Mouse (Mus musculus) kidney, postnatal 0 days (tissue): ENCODE results near the gene Srsf2. TPM values are rescaled to one million over a fixed set of nuclear protein-coding genes. Genes with fewer than 3 reads are reported as not detected.

ENCODE experiments used
- ATAC-seq: fragments of 200-750 bp; cut with Nextera tagmentation; replicated peaks from 2 replicates; pipeline ENCODE4 v1.8.0; 2017; ENCODE audit warnings: low read depth, moderate number of reproducible peaks, moderate TSS enrichment, moderate library complexity; ENCODE audit not compliant: low FRiP score
- DNase-seq: peaks from one replicate; pipeline ENCODE4 v3.0.0-alpha.2; 2016; ENCODE audit warnings: low spot score
- H3K27ac ChIP-seq: fragments of 300-500 bp; sonication (generic); 2 replicates; pipeline ENCODE4 v1.5.1; 2014; ENCODE audit warnings: mild to moderate bottlenecking
- H3K27me3 ChIP-seq: fragments of 300-500 bp; sonication (generic); 2 replicates; pipeline ENCODE4 v1.6.1; 2014; ENCODE audit warnings: low read length, mixed read lengths; ENCODE audit not compliant: insufficient read depth
- H3K36me3 ChIP-seq: fragments of 300-500 bp; sonication (generic); 2 replicates; pipeline ENCODE4 v1.6.1; 2014; ENCODE audit warnings: low read length, mixed read lengths; ENCODE audit not compliant: insufficient read depth
- H3K4me1 ChIP-seq: fragments of 300-500 bp; sonication (generic); replicated peaks from 2 replicates; pipeline ENCODE4 v1.6.1; 2014; ENCODE audit warnings: antibody characterized with exemption, low read length, mixed read lengths; ENCODE audit not compliant: insufficient read depth
- H3K4me2 ChIP-seq: fragments of 300-500 bp; sonication (generic); 2 replicates; pipeline ENCODE4 v1.6.1; 2014; ENCODE audit warnings: mild to moderate bottlenecking, low read length, moderate library complexity, mixed read lengths
- H3K4me3 ChIP-seq: fragments of 300-500 bp; sonication (generic); replicated peaks from 2 replicates; pipeline ENCODE4 v1.5.1; 2014; ENCODE audit warnings: low read depth, low read length
- H3K9ac ChIP-seq: fragments of 300-500 bp; sonication (generic); 2 replicates; pipeline ENCODE4 v1.6.1; 2014; ENCODE audit warnings: low read depth, low read length
- H3K9me3 ChIP-seq: fragments of 300-500 bp; sonication (generic); replicated peaks from 2 replicates; pipeline ENCODE4 v1.6.1; 2016; ENCODE audit warnings: low read length, inconsistent platforms, mixed read lengths
- CTCF ChIP-seq: IDR thresholded peaks from 2 replicates; pipeline ENCODE4 v1.5.1; 2016; ENCODE audit warnings: antibody characterized with exemption, low read depth, mild to moderate bottlenecking, moderate library complexity
- WGBS: fragments of 180-500 bp; shearing (Covaris S2); extraction: QIAGEN DNeasy Blood & Tissue Kit; methylation state at CpG from one replicate; pipeline ENCODE4 v1.1.7; 2014; 5-methylcytosine and 5-hydroxymethylcytosine counted together
- polyA plus RNA-seq: library from polyadenylated mRNA; unstranded; fragments of >200 nt; fragmentation: Nextera tagmentation; extraction: Ambion mirVana; gene quantifications from 2 replicates; pipeline ENCODE4 v1.2.1, GENCODE M21; 2015

Srsf2 gene
- polyA plus RNA-seq, 1 experiment from 2014 or later = 665 TPM

GRCm38 (mm10) chr11:116813610-116814009 is 39.3 kb downstream of the Srsf2 start:
- Histone ChIP-seq H3K9me3 (no peaks in the 10 kb centered on the region), H3K4me1 (peaks cover 47% of the 10 kb centered on the region), H3K36me3 (0 out of 2 replicates have a peak, but pooled peaks cover 2% of the 10 kb centered on the region), H3K27me3 (no peaks in the 10 kb centered on the region), H3K4me3 (no peak overlapping the region), H3K4me2 (no peak overlapping the region), H3K9ac (no peak overlapping the region), H3K27ac (peak overlapping the region; percentile 81)
- TF ChIP-seq CTCF = no peak
- DNase-seq = no peak
- 88% methylated on average over 13 of the region's 13 CpGs for WGBS
- ATAC-seq = no peak

- Histone ChIP-seq H3K4me2 (peak overlapping the region; percentile 8; the same call in 1 of the 2 replicates), H3K4me1 (peaks cover 42% of the 10 kb centered on the region), H3K4me3 (no peak overlapping the region), H3K9ac (no peak overlapping the region), H3K36me3 (0 out of 2 replicates have a peak, but pooled peaks cover 2% of the 10 kb centered on the region), H3K9me3 (no peaks in the 10 kb centered on the region), H3K27ac (peak overlapping the region; percentile 54; the same call in 1 of the 2 replicates), H3K27me3 (no peaks in the 10 kb centered on the region)
- DNase-seq (peak; percentile 66), ATAC-seq (no peak)
- TF ChIP-seq CTCF = peak; percentile 28; the same call in 1 of the 2 replicates
- WGBS = 44% methylated on average over 21 of the region's 21 CpGs
Measured at GRCm38 (mm10) chr11:116812793-116813529, 39.9 kb downstream of the Srsf2 start.

- Histone ChIP-seq H3K4me2 (peak overlapping the region; percentile 62), H3K9ac (no peak overlapping the region), H3K36me3 (0 out of 2 replicates have a peak, but pooled peaks cover 2% of the 10 kb centered on the region), H3K27ac (peak overlapping the region; percentile 74), H3K4me1 (peaks cover 34% of the 10 kb centered on the region), H3K9me3 (no peaks in the 10 kb centered on the region), H3K27me3 (no peaks in the 10 kb centered on the region), H3K4me3 (peak overlapping the region; percentile 27)
- 12% methylated on average over 30 of the region's 32 CpGs for WGBS
- no peak for TF ChIP-seq CTCF
- peak; percentile 77 for ATAC-seq
- DNase-seq = peak; percentile 91
Measured at GRCm38 (mm10) chr11:116810983-116811901, 41.7 kb downstream of the Srsf2 start.

- Histone ChIP-seq H3K4me1 (peaks cover 34% of the 10 kb centered on the region), H3K4me3 (no peak overlapping the region), H3K27ac (no peak overlapping the region), H3K4me2 (no peak overlapping the region), H3K27me3 (no peaks in the 10 kb centered on the region), H3K9ac (no peak overlapping the region), H3K36me3 (0 out of 2 replicates have a peak, but pooled peaks cover 2% of the 10 kb centered on the region), H3K9me3 (no peaks in the 10 kb centered on the region)
- no peak for TF ChIP-seq CTCF
- DNase-seq = no peak
- no peak for ATAC-seq
- 81% methylated on average over 11 of the region's 11 CpGs for WGBS
Measured at GRCm38 (mm10) chr11:116810528-116810927, 42.4 kb downstream of the Srsf2 start.

GRCm38 (mm10) chr11:116809520-116809919 is 43.4 kb downstream of the Srsf2 start:
- H3K36me3 ChIP-seq = 0 out of 2 replicates have a peak, but pooled peaks cover 2% of the 10 kb centered on the region
- no peak overlapping the region for H3K4me2 ChIP-seq
- H3K4me1 ChIP-seq = peaks cover 29% of the 10 kb centered on the region
- H3K9ac ChIP-seq = no peak overlapping the region
- ATAC-seq = no peak
- no peak overlapping the region for H3K4me3 ChIP-seq
- H3K9me3 ChIP-seq = no peaks in the 10 kb centered on the region
- TF ChIP-seq CTCF = no peak
- no peak overlapping the region for H3K27ac ChIP-seq
- WGBS = 81% methylated on average over 8 of the region's 8 CpGs
- H3K27me3 ChIP-seq = no peaks in the 10 kb centered on the region
- DNase-seq = no peak

- no peak for TF ChIP-seq CTCF
- Histone ChIP-seq H3K4me1 (peaks cover 23% of the 10 kb centered on the region), H3K27me3 (no peaks in the 10 kb centered on the region), H3K4me2 (no peak overlapping the region), H3K4me3 (no peak overlapping the region), H3K36me3 (0 out of 2 replicates have a peak, but pooled peaks cover 2% of the 10 kb centered on the region), H3K9ac (no peak overlapping the region), H3K9me3 (no peaks in the 10 kb centered on the region), H3K27ac (no peak overlapping the region)
- WGBS = 82% methylated on average over 11 of the region's 11 CpGs
- ATAC-seq (no peak), DNase-seq (no peak)
Measured at GRCm38 (mm10) chr11:116808811-116809395, 44.0 kb downstream of the Srsf2 start.
